Mouse (Mus musculus) hindbrain, embryonic 13.5 days (tissue): Measurements from ENCODE around the gene Fam89b. TPM values are rescaled to one million over a fixed set of nuclear protein-coding genes. Genes with fewer than 3 reads are reported as not detected.

Experiments used
- ATAC-seq: fragments of 200-750 bp; cut with Nextera tagmentation; 2 replicates; pipeline ENCODE4 v1.8.0; 2017; ENCODE audit warnings: moderate TSS enrichment; ENCODE audit not compliant: low FRiP score
- H3K27ac ChIP-seq: fragments of 300-500 bp; sonication (generic); 2 replicates; pipeline ENCODE4 v1.5.1; 2015; ENCODE audit warnings: inconsistent platforms, mild to moderate bottlenecking, moderate library complexity
- H3K27me3 ChIP-seq: fragments of 300-500 bp; sonication (generic); 2 replicates; pipeline ENCODE4 v1.6.1; 2015; ENCODE audit warnings: mild to moderate bottlenecking, inconsistent platforms
- H3K36me3 ChIP-seq: fragments of 300-500 bp; sonication (generic); 2 replicates; pipeline ENCODE4 v1.6.1; 2015; ENCODE audit warnings: mild to moderate bottlenecking, inconsistent platforms
- H3K4me1 ChIP-seq: fragments of 300-500 bp; sonication (generic); replicated peaks from 2 replicates; pipeline ENCODE4 v1.6.1; 2015; ENCODE audit warnings: inconsistent platforms
- H3K4me2 ChIP-seq: fragments of 300-500 bp; sonication (generic); 2 replicates; pipeline ENCODE4 v1.6.1; 2015; ENCODE audit warnings: inconsistent platforms, mild to moderate bottlenecking, moderate library complexity
- H3K4me3 ChIP-seq: fragments of 300-500 bp; sonication (generic); 2 replicates; pipeline ENCODE4 v1.5.1; 2015; ENCODE audit warnings: mild to moderate bottlenecking, inconsistent platforms
- H3K9ac ChIP-seq: fragments of 300-500 bp; sonication (generic); 2 replicates; pipeline ENCODE4 v1.6.1; 2015; ENCODE audit warnings: mild to moderate bottlenecking, inconsistent platforms
- H3K9me3 ChIP-seq: fragments of 300-500 bp; sonication (generic); 2 replicates; pipeline ENCODE4 v1.6.1; 2016; ENCODE audit warnings: inconsistent platforms
- WGBS: fragments of 180-500 bp; shearing (Covaris S2); methylation state at CpG from one replicate; pipeline ENCODE4 v1.1.7; 2015; 5-methylcytosine and 5-hydroxymethylcytosine counted together
- polyA plus RNA-seq: library from polyadenylated mRNA; unstranded; fragments of >200 nt; fragmentation: Nextera tagmentation; extraction: Ambion mirVana; gene quantifications from 2 replicates; pipeline ENCODE4 v1.2.1, GENCODE M21; 2015

Gene Fam89b
- 184 and 187 TPM in 2 replicates for polyA plus RNA-seq

- no peaks in the 10 kb centered on the region for H3K9me3 ChIP-seq
- WGBS: under 1% methylated on average over 37 of the region's 37 CpGs
- ATAC-seq: peak; percentile 75
- peak within 1 kb of the TSS; percentile 96 for H3K4me3 ChIP-seq
- peaks cover 17% of the 10 kb centered on the region for H3K36me3 ChIP-seq
- H3K4me1 ChIP-seq: peaks cover 65% of the 10 kb centered on the region
- peak within 1 kb of the TSS; percentile 98 for H3K27ac ChIP-seq
- H3K9ac ChIP-seq: peak within 1 kb of the TSS; percentile 100
- peaks cover 5% of the 10 kb centered on the region for H3K27me3 ChIP-seq
- H3K4me2 ChIP-seq: peak within 1 kb of the TSS; percentile 99
Measured at GRCm38 (mm10) chr19:5729444-5729815, at the start of gene Fam89b. Gene Fam89b (minus strand): TSS chr19:5729653.

- Histone ChIP-seq H3K4me1 (no peaks in the 10 kb centered on the region), H3K27me3 (no peaks in the 10 kb centered on the region), H3K4me2 (no peak overlapping the region), H3K9me3 (no peaks in the 10 kb centered on the region), H3K27ac (no peak overlapping the region), H3K36me3 (no peaks in the 10 kb centered on the region), H3K9ac (no peak overlapping the region), H3K4me3 (no peak overlapping the region)
- WGBS: 47% methylated on average over 8 of the region's 8 CpGs
- no peak for ATAC-seq
Measured at GRCm38 (mm10) chr19:5778312-5778711, 48.9 kb upstream of the Fam89b start.

- Histone ChIP-seq H3K9me3 (no peaks in the 10 kb centered on the region), H3K4me2 (no peak overlapping the region), H3K4me1 (no peaks in the 10 kb centered on the region), H3K27ac (no peak overlapping the region), H3K9ac (no peak overlapping the region), H3K4me3 (no peak overlapping the region), H3K27me3 (no peaks in the 10 kb centered on the region), H3K36me3 (no peaks in the 10 kb centered on the region)
- ATAC-seq: no peak
- 84% methylated on average over 9 of the region's 9 CpGs for WGBS
Measured at GRCm38 (mm10) chr19:5777387-5778032, 48.1 kb upstream of the Fam89b start.

GRCm38 (mm10) chr19:5770925-5771860 is 41.7 kb upstream of the Fam89b start, which contains the start of gene Scyl1:
Gene Scyl1 (minus strand): TSS chr19:5771419.
- Histone ChIP-seq H3K27ac (peak within 1 kb of the TSS; percentile 84), H3K36me3 (peaks cover 35% of the 10 kb centered on the region), H3K4me2 (peak within 1 kb of the TSS; percentile 86), H3K4me3 (peak within 1 kb of the TSS; percentile 59), H3K9ac (peak within 1 kb of the TSS; percentile 87), H3K9me3 (no peaks in the 10 kb centered on the region), H3K4me1 (peaks cover 29% of the 10 kb centered on the region), H3K27me3 (no peaks in the 10 kb centered on the region)
- ATAC-seq: peak; percentile 95
- WGBS: under 1% methylated on average over 64 of the region's 64 CpGs

GRCm38 (mm10) chr19:5770311-5770710 is 40.9 kb upstream of the Fam89b start:
- H3K4me1 ChIP-seq: peaks cover 29% of the 10 kb centered on the region
- WGBS: 45% methylated on average over 9 of the region's 9 CpGs
- peak overlapping the region; percentile 59 for H3K4me3 ChIP-seq
- peak overlapping the region; percentile 84 for H3K27ac ChIP-seq
- H3K9me3 ChIP-seq: no peaks in the 10 kb centered on the region
- H3K27me3 ChIP-seq: no peaks in the 10 kb centered on the region
- H3K36me3 ChIP-seq: peaks cover 44% of the 10 kb centered on the region
- H3K9ac ChIP-seq: peak overlapping the region; percentile 87
- peak; percentile 5; the same call in 1 of the 2 replicates for ATAC-seq
- H3K4me2 ChIP-seq: peak overlapping the region; percentile 86

GRCm38 (mm10) chr19:5767271-5767670 is 37.8 kb upstream of the Fam89b start:
- Histone ChIP-seq H3K9me3 (no peaks in the 10 kb centered on the region), H3K4me3 (no peak overlapping the region), H3K4me1 (peaks cover 29% of the 10 kb centered on the region), H3K4me2 (no peak overlapping the region), H3K36me3 (peaks cover 72% of the 10 kb centered on the region), H3K9ac (0 out of 2 replicates have a peak overlapping the region, but pooled peaks have one; percentile 15), H3K27me3 (no peaks in the 10 kb centered on the region), H3K27ac (no peak overlapping the region)
- 90% methylated on average over 4 of the region's 4 CpGs for WGBS
- no peak for ATAC-seq

- Histone ChIP-seq H3K4me2 (no peak overlapping the region), H3K4me3 (no peak overlapping the region), H3K9ac (no peak overlapping the region), H3K4me1 (peaks cover 4% of the 10 kb centered on the region; the same call in 1 of the 2 replicates), H3K36me3 (peaks cover 98% of the 10 kb centered on the region), H3K27ac (no peak overlapping the region), H3K27me3 (peaks cover 19% of the 10 kb centered on the region), H3K9me3 (no peaks in the 10 kb centered on the region)
- no peak for ATAC-seq
- 94% methylated on average over 6 of the region's 6 CpGs for WGBS
Measured at GRCm38 (mm10) chr19:5763163-5763562, 33.7 kb upstream of the Fam89b start.

- Histone ChIP-seq H3K9ac (no peak overlapping the region), H3K36me3 (peaks cover 68% of the 10 kb centered on the region), H3K4me1 (peaks cover 13% of the 10 kb centered on the region), H3K4me3 (no peak overlapping the region), H3K4me2 (no peak overlapping the region), H3K27me3 (peaks cover 61% of the 10 kb centered on the region), H3K27ac (no peak overlapping the region), H3K9me3 (no peaks in the 10 kb centered on the region)
- ATAC-seq: no peak
- 90% methylated on average over 14 of the region's 14 CpGs for WGBS
Measured at GRCm38 (mm10) chr19:5758878-5759403, 29.5 kb upstream of the Fam89b start.

- WGBS: 12% methylated on average over 36 of the region's 36 CpGs
- Histone ChIP-seq H3K27ac (no peak overlapping the region), H3K4me1 (peaks cover 13% of the 10 kb centered on the region), H3K4me2 (peak overlapping the region; percentile 33), H3K36me3 (peaks cover 52% of the 10 kb centered on the region), H3K27me3 (peaks cover 79% of the 10 kb centered on the region), H3K9ac (peak overlapping the region; percentile 56; the same call in 1 of the 2 replicates), H3K9me3 (no peaks in the 10 kb centered on the region), H3K4me3 (peak overlapping the region; percentile 20)
- ATAC-seq: no peak; the same call in 1 of the 2 replicates
Measured at GRCm38 (mm10) chr19:5756991-5757636, 27.7 kb upstream of the Fam89b start.

- Histone ChIP-seq H3K4me2 (peak overlapping the region; percentile 33), H3K9me3 (no peaks in the 10 kb centered on the region), H3K9ac (peak overlapping the region; percentile 56), H3K36me3 (peaks cover 45% of the 10 kb centered on the region), H3K27me3 (peaks cover 86% of the 10 kb centered on the region), H3K27ac (no peak overlapping the region), H3K4me3 (peak overlapping the region; percentile 20; the same call in 1 of the 2 replicates), H3K4me1 (peaks cover 19% of the 10 kb centered on the region)
- no peak for ATAC-seq
- 9% methylated on average over 29 of the region's 29 CpGs for WGBS
Measured at GRCm38 (mm10) chr19:5756321-5756985, 27.0 kb upstream of the Fam89b start.

GRCm38 (mm10) chr19:5751742-5752141 is 22.3 kb upstream of the Fam89b start:
- no peak for ATAC-seq
- Histone ChIP-seq H3K4me2 (0 out of 2 replicates have a peak overlapping the region, but pooled peaks have one; percentile 6), H3K4me1 (peaks cover 20% of the 10 kb centered on the region), H3K9ac (no peak overlapping the region), H3K9me3 (no peaks in the 10 kb centered on the region), H3K36me3 (no peaks in the 10 kb centered on the region), H3K4me3 (no peak overlapping the region), H3K27me3 (peaks cover 100% of the 10 kb centered on the region), H3K27ac (no peak overlapping the region)
- 8% methylated on average over 20 of the region's 20 CpGs for WGBS
